Mouse (Mus musculus) brown adipose tissue, adult 24 weeks (tissue): ENCODE results near the gene AC124108.1. TPM values are rescaled to one million over a fixed set of nuclear protein-coding genes. Genes with fewer than 3 reads are reported as not detected.

ENCODE experiments used
- H3K27ac ChIP-seq: fragments of 200-500 bp; replicated peaks from 2 replicates; pipeline ENCODE4 v1.5.1; 2012; ENCODE audit warnings: low read depth, mild to moderate bottlenecking, low read length
- H3K4me1 ChIP-seq: fragments of 200-500 bp; 2 replicates; pipeline ENCODE4 v1.6.1; 2012; ENCODE audit warnings: low read length, mixed read lengths; ENCODE audit not compliant: control insufficient read depth, insufficient read depth, insufficient read length
- H3K4me3 ChIP-seq: fragments of 200-500 bp; 2 replicates; pipeline ENCODE4 v1.5.1; 2012; ENCODE audit warnings: low read depth, mild to moderate bottlenecking, low read length, moderate library complexity; ENCODE audit not compliant: insufficient read depth
- polyA plus RNA-seq: library from polyadenylated mRNA; stranded (reverse); fragments of >200 nt; gene quantifications from 2 replicates; pipeline ENCODE4 v1.2.4, GENCODE M21; 2012; ENCODE audit not compliant: missing spikeins, insufficient read depth, insufficient read length

The AC124108.1 gene
- polyA plus RNA-seq, 1 experiment, result not detected

DNA sequence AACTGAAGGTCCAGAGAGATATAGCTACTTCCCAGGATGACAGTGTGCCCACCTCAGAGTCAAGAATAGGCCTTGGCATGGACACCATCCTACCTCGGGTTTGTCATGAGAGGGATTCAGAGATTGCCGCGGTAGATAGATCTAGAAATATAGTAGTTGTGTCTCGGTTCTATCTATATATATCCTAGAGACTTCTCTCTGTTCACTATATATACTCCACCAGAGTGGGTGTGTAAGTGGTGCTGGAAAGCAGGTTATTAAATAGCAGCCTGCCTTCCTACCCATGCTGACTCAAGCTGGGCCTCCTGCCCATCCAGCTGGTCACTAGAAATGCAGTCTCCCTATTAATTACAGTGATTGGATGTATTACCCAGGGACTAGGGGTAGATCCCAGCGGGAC is 11.5 kb downstream of the AC124108.1 start:
- H3K4me1 ChIP-seq, result no peaks in the 10 kb centered on the region
- no peak overlapping the region for H3K27ac ChIP-seq
- H3K4me3 ChIP-seq, result no peak overlapping the region

DNA sequence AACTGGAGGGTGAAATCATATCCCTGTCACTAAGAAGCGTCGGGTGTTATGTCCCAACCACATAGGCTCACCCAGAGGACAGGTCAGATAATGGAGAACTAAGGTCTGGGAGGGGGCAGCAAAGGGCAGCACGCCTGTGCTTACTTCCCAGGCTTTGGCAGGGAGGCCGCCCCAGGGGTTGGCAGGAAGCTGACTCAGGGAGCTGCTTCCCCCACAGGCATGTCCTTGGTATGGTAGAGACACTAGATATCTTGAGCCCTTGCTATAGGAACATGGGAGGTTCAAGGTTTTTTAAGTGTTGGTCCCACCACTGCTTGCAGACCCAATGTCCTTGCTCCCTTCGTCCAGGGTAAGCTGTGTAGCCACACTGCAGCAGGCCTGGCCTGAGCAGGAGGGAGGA is 14.7 kb downstream of the AC124108.1 start:
- no peak overlapping the region for H3K4me3 ChIP-seq
- no peak overlapping the region for H3K27ac ChIP-seq
- H3K4me1 ChIP-seq, result no peaks in the 10 kb centered on the region

DNA sequence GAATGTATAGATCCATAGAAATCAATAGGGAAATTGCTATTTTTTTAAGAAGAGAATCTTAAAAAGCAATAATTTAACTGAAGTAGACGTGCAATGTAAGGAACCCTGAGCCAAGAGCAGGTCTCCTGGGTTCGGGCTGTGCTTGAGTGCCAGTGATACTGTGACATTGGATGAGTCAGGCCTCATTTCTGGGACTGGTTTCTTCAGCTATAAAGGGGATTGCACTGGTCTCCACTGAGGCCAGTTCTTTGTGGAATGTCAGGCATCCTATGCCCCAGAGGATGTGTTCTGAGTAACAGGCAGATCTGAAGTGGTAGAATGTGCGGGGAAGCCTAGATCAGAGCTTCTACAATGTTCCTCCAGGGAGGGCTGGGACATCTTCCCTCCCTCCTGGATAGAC is 15.6 kb downstream of the AC124108.1 start:
- H3K27ac ChIP-seq, result no peak overlapping the region
- H3K4me1 ChIP-seq, result no peaks in the 10 kb centered on the region
- H3K4me3 ChIP-seq, result no peak overlapping the region

- Histone ChIP-seq H3K27ac (no peak overlapping the region), H3K4me1 (no peaks in the 10 kb centered on the region), H3K4me3 (no peak overlapping the region)
Measured at GRCm38 (mm10) chr1:132208154-132208553, 16.9 kb downstream of the AC124108.1 start.

DNA sequence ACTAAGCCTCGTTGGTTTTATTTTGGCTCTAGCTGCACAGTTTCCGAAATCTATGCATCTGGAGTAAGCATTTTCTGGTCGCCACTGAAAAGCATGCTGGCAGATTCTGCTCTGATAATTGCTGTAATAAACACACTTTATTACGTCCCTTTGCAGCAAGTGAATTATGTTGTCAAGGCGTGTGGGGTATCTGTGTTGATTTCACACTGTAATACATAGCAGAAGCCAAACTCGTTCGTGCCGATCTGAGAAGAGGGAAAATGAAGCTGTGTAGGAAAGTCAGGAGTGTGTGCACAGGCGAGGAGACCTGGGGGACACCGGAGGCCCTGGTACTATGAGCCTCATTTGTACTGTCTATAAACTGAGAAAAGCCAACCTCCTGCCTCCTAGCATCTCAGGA is 18.1 kb downstream of the AC124108.1 start:
- Histone ChIP-seq H3K4me1 (no peaks in the 10 kb centered on the region), H3K27ac (no peak overlapping the region), H3K4me3 (no peak overlapping the region)

- Histone ChIP-seq H3K27ac (no peak overlapping the region), H3K4me3 (no peak overlapping the region), H3K4me1 (no peaks in the 10 kb centered on the region)
Measured at GRCm38 (mm10) chr1:132210922-132211321, 19.7 kb downstream of the AC124108.1 start.

GRCm38 (mm10) chr1:132211672-132212071 is 20.4 kb downstream of the AC124108.1 start:
- H3K4me3 ChIP-seq, result no peak overlapping the region
- H3K27ac ChIP-seq, result no peak overlapping the region
- H3K4me1 ChIP-seq, result no peaks in the 10 kb centered on the region

GRCm38 (mm10) chr1:132212218-132212617 is 21.0 kb downstream of the AC124108.1 start:
- H3K27ac ChIP-seq, result no peak overlapping the region
- peak overlapping the region; percentile 39 for H3K4me3 ChIP-seq
- no peaks in the 10 kb centered on the region for H3K4me1 ChIP-seq

DNA sequence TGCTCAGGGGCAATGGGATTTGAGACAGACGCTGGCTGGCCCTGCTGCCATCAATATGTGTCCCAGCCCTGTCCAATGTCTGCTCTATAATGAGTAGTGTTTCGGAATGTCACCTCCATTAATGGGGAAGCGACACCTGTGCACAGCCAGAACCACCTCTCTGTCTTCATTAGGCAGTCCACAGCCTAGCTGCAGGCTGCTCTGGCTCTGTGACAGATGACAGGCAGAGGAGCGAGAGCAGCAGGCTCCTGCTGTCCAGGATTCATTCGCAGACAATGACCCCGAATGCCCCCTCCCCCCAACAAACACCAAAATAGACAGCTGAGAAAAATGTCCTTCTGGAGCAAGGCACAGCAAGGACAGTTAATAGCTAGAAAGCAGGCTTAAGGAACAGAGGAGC is 21.8 kb downstream of the AC124108.1 start:
- Histone ChIP-seq H3K4me1 (no peaks in the 10 kb centered on the region), H3K4me3 (no peak overlapping the region), H3K27ac (no peak overlapping the region)

- Histone ChIP-seq H3K27ac (no peak overlapping the region), H3K4me1 (no peaks in the 10 kb centered on the region), H3K4me3 (no peak overlapping the region)
Measured at GRCm38 (mm10) chr1:132216276-132216675, 25.0 kb downstream of the AC124108.1 start.

GRCm38 (mm10) chr1:132221627-132222026 is 30.4 kb downstream of the AC124108.1 start:
- Histone ChIP-seq H3K4me1 (no peaks in the 10 kb centered on the region), H3K27ac (no peak overlapping the region), H3K4me3 (no peak overlapping the region)

- Histone ChIP-seq H3K27ac (no peak overlapping the region), H3K4me3 (no peak overlapping the region), H3K4me1 (no peaks in the 10 kb centered on the region)
Measured at GRCm38 (mm10) chr1:132222166-132222565, 30.9 kb downstream of the AC124108.1 start.

GRCm38 (mm10) chr1:132226297-132227080 is 35.2 kb downstream of the AC124108.1 start:
- Histone ChIP-seq H3K4me3 (no peak overlapping the region), H3K4me1 (no peaks in the 10 kb centered on the region), H3K27ac (no peak overlapping the region)

DNA sequence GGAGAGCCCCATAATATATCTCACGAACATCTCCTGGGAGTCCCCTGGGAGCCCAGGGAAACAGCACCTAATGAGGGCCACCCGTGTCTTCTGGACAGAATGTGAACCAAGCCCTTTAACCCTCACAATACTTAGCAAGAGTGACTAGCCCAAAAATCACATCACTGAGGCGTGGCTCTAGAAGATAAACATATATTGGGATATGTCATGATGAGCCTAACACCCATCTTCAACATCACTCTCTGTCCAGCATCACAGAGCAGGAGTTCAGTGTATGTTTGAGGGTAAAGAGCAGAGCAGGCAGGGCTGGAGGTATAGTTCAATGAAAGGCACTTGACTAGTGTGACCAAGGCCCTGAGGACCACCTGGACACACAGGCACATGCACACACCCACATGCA is 38.4 kb downstream of the AC124108.1 start, which contains the start of gene Gm10188:
TSS of gene Gm10188 (minus strand) at position 101 of the 400 bp plus-strand sequence.
- Histone ChIP-seq H3K4me3 (no peak within 1 kb of the TSS), H3K4me1 (no peaks in the 10 kb centered on the region), H3K27ac (no peak within 1 kb of the TSS)

DNA sequence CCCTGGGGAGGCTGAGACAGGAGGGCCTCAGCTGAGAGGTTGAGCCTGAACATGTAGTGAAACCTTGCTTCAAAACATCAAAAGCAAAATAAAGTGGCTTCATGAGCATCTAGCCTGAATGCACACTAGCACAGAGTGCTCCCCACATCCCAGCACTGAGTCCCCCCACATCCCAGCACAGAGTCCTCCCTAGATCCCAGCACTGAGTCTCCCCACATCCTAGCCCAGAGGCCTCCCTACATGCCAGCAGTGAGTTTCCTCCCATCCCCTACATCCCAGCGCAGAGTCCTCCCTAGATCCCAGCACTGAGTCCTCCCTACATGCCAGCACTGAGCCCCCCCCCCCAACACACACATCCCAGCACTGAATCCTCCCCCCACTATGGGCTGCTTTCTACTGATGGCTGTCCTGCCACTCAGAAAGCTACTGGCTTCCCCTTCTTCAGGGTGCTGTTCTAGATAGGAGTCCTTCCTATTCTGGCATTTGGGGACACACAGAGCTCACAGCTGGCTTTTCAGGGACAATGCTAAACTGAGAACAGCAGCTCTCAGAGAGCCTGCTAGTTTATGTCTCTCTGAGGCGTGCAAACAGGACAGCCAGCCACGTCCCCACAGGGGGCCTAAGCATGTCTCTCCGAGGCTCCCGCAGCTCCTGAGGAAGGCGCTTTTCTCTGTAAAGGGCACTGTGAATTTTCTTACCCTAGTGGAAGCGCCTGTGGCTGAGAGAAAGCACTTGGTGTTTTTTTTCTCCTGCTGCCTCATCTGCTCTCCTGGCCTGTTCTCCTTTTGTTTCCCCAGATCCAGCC is 40.4 kb downstream of the AC124108.1 start:
- no peak overlapping the region for H3K27ac ChIP-seq
- no peaks in the 10 kb centered on the region for H3K4me1 ChIP-seq
- H3K4me3 ChIP-seq, result no peak overlapping the region

GRCm38 (mm10) chr1:132233566-132233965 is 42.3 kb downstream of the AC124108.1 start:
- Histone ChIP-seq H3K4me1 (no peaks in the 10 kb centered on the region), H3K4me3 (no peak overlapping the region), H3K27ac (no peak overlapping the region)
